Mouse (Mus musculus): ENCODE measurements at regions not wholly inside any gene's neighbourhood (a gene's known extent, or its start where the extent isn't known, plus 50 kb on each side); places are given as distances from the start of the nearest gene placed in this dataset.

DNA sequence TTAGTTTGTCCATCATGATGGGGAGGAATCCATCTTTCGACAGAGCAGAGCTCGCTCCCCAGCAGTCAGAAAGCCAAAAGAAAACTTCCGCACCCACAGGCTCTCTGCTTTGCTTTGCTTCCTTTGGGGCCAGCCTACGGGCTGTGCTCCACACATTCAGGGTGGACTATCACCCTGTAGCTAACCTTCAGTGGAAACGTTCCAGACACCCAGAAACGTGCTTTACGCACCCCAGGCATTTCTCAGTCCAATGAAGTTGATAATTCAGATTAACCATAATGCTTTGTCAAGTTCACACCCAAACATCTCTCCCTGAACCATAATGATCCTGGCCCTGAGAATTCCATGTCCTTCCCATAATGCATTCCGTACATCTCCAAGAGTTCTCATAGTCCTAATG, 743.8 kb downstream of the 4930447A16Rik start:
- Histone ChIP-seq H3K9ac (ENCODE audit: low read depth, poor library complexity, severe bottlenecking) (no peak overlapping the region), H3K27me3 (ENCODE audit: control insufficient read depth, insufficient read depth, low read length, poor library complexity, severe bottlenecking) (no peaks in the 10 kb centered on the region), H3K9me3 (replicated peaks; ENCODE audit: control insufficient read depth, insufficient read depth, low read length, poor library complexity, severe bottlenecking) (no peaks in the 10 kb centered on the region), H3K36me3 (ENCODE audit: control insufficient read depth, insufficient read depth, low read length, poor library complexity, severe bottlenecking) (no peaks in the 10 kb centered on the region), H3K4me3 (ENCODE audit: low read depth, low read length) (no peak overlapping the region), H3K27ac (ENCODE audit: insufficient read depth, low read length) (no peak overlapping the region), H3K4me1 (ENCODE audit: control insufficient read depth, insufficient read depth, low read length) (no peaks in the 10 kb centered on the region)
- no peak for TF ChIP-seq EP300 (IDR thresholded peaks at IDR 0.05; ENCODE audit: insufficient read depth, low read depth, low read length)
- no peak for TF ChIP-seq CTCF (IDR thresholded peaks at IDR 0.05; ENCODE audit: low read depth, low read length)
- TF ChIP-seq POLR2A (IDR thresholded peaks at IDR 0.05; ENCODE audit: insufficient read depth, low read length), result no peak
